Mouse (Mus musculus): ENCODE data around the gene Dgkz. TPM values are rescaled to one million over a fixed set of nuclear protein-coding genes. Genes with fewer than 3 reads are reported as not detected.

Dgkz gene
- polyA plus RNA-seq, 1 experiment from 2014 or later, result 55.9 TPM

DNA sequence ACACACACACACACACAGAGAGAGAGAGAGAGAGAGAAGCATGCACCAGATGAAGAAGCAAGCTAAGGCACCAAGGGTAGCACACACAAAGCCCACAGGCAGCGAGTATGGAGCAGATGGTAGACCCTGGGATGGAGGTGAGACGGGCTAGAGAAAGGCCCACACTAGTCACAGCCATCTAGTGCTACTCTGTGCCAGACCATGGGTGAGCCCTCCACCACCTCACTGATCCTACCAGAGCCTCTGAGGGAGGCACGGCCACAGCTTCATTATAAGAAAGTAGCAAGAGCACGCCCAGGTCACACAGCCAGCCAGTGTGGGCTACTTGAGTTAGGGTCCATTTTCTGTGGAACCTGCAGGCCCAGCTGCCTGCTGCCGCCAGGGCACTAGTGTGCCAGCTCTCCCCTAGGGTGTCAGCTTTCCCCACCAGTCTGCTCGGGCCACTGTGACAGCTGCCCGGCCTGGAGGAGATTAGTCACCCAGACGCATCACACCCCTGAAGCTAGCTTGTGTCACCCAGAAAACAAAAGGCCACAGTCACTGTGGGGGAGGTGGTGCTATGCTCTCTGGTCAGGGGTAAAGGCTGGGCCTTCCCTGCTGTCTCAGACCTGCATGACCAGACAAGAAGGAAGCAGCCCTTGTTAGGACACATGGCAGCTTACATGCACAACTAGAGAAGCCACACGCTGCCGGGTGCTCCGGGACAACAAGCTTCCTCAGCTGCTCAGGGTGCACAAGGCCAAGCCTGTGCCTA, 28.1 kb downstream of the Dgkz start:
- no peak overlapping the region for H3K4me3 ChIP-seq (ENCODE audit: low read length)

GRCm38 (mm10) chr2:91946836-91947235, 28.8 kb downstream of the Dgkz start:
- Histone ChIP-seq H3K4me2 (ENCODE audit: low read depth, low read length) (no peak overlapping the region), H3K27ac (ENCODE audit: low read length) (no peak overlapping the region), H3K9me3 (ENCODE audit: control insufficient read depth, low read length) (no peaks in the 10 kb centered on the region), H3K4me3 (ENCODE audit: low read length) (no peak overlapping the region), H3K36me3 (ENCODE audit: control insufficient read depth, insufficient read depth, low read length) (no peaks in the 10 kb centered on the region; the same call in 1 of the 2 replicates), H3K27me3 (ENCODE audit: control insufficient read depth, insufficient read depth, low read depth, low read length) (no peaks in the 10 kb centered on the region), H3K9ac (ENCODE audit: low read length) (no peak overlapping the region), H3K4me1 (replicated peaks; ENCODE audit: control insufficient read depth, insufficient read depth, low read length) (peaks cover 39% of the 10 kb centered on the region)
- no peak for ATAC-seq (ENCODE audit: low read depth)
- WGBS, result 35% methylated on average over 6 of the region's 6 CpGs

More for the DNA sequence above, 28.1 kb downstream of the Dgkz start:
- peaks cover 39% of the 10 kb centered on the region for H3K4me1 ChIP-seq (replicated peaks; ENCODE audit: control insufficient read depth, insufficient read depth, low read length)
- WGBS, result 59% methylated on average over 11 of the region's 11 CpGs
- H3K9me3 ChIP-seq (ENCODE audit: control insufficient read depth, low read length), result no peaks in the 10 kb centered on the region
- H3K27me3 ChIP-seq (ENCODE audit: control insufficient read depth, insufficient read depth, low read depth, low read length), result no peaks in the 10 kb centered on the region
- H3K4me2 ChIP-seq (ENCODE audit: low read depth, low read length), result no peak overlapping the region
- H3K36me3 ChIP-seq (ENCODE audit: control insufficient read depth, insufficient read depth, low read length), result no peaks in the 10 kb centered on the region
- no peak for ATAC-seq (ENCODE audit: low read depth)
- H3K9ac ChIP-seq (ENCODE audit: low read length), result peak overlapping the region; percentile 16; the same call in 1 of the 2 replicates
- peak overlapping the region; percentile 54 for H3K27ac ChIP-seq (ENCODE audit: low read length)

DNA sequence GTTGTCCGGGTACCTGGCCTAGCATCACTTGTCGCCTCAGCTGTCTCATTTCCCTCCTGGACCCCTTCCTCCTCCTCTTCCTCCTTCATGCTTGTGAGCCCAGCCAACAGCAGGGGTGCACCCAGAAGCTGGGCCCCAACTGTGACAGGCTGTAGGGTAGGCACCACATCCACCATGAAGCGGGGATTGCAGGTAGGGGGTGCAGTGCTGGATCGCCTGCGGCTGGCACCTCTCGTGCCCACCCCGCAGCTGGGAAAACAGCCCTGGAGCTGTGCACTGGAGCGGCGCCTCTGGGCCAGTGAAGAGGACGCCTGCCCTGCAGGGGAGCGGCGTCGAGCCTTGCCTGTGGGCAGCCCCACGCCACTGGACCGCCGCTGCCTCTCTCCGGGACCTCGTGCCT, 30.2 kb downstream of the Dgkz start, which contains the start of gene Gm9821:
Gm9821 (plus strand) TSS at position 221 of the 400 bp plus-strand sequence.
- Histone ChIP-seq H3K9me3 (ENCODE audit: control insufficient read depth, low read length) (no peaks in the 10 kb centered on the region), H3K27ac (ENCODE audit: low read length) (no peak within 1 kb of the TSS), H3K4me2 (ENCODE audit: low read depth, low read length) (no peak within 1 kb of the TSS), H3K4me1 (replicated peaks; ENCODE audit: control insufficient read depth, insufficient read depth, low read length) (peaks cover 35% of the 10 kb centered on the region), H3K36me3 (ENCODE audit: control insufficient read depth, insufficient read depth, low read length) (no peaks in the 10 kb centered on the region; the same call in 1 of the 2 replicates), H3K9ac (ENCODE audit: low read length) (no peak within 1 kb of the TSS), H3K4me3 (ENCODE audit: low read length) (no peak within 1 kb of the TSS), H3K27me3 (ENCODE audit: control insufficient read depth, insufficient read depth, low read depth, low read length) (no peaks in the 10 kb centered on the region)
- no peak for ATAC-seq (ENCODE audit: low read depth)
- 93% methylated on average over 18 of the region's 18 CpGs for WGBS

- whole genome bisulfite sequencing, result 40% methylated on average over 13 of the region's 13 CpGs
- Histone ChIP-seq H3K4me3 (ENCODE audit: low read length) (no peak overlapping the region), H3K36me3 (ENCODE audit: control insufficient read depth, insufficient read depth, low read length) (peaks cover 8% of the 10 kb centered on the region), H3K4me2 (ENCODE audit: low read depth, low read length) (no peak overlapping the region), H3K9me3 (ENCODE audit: control insufficient read depth, low read length) (no peaks in the 10 kb centered on the region), H3K4me1 (replicated peaks; ENCODE audit: control insufficient read depth, insufficient read depth, low read length) (peaks cover 24% of the 10 kb centered on the region), H3K27me3 (ENCODE audit: control insufficient read depth, insufficient read depth, low read depth, low read length) (no peaks in the 10 kb centered on the region), H3K27ac (ENCODE audit: low read length) (no peak overlapping the region), H3K9ac (ENCODE audit: low read length) (no peak overlapping the region)
- ATAC-seq (ENCODE audit: low read depth), result peak; percentile 74
These were observed 31.3 kb downstream of the Dgkz start for GRCm38 (mm10) chr2:91944170-91944950.

DNA sequence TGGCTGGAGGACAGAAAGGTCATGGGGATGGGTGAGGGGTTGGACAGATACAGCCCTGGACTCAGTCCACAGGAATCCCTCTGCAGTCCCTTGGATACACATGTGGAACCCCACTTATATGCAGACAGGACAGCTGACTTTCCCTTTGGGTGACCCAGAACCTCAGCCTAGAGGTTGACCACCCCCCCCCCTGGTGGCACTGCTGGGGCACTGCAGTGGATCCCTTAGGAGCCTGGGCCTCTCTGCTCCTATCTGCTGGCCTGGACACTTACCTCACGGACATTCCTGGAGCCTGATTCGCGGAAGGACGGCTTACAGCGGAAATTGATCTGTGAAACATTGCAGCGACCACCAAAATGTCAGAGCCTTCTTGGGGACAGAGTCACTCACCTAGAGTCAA, 33.3 kb downstream of the Dgkz start:
- Histone ChIP-seq H3K4me3 (ENCODE audit: low read length) (no peak overlapping the region), H3K9me3 (ENCODE audit: control insufficient read depth, low read length) (no peaks in the 10 kb centered on the region), H3K27me3 (ENCODE audit: control insufficient read depth, insufficient read depth, low read depth, low read length) (no peaks in the 10 kb centered on the region), H3K4me1 (replicated peaks; ENCODE audit: control insufficient read depth, insufficient read depth, low read length) (peaks cover 8% of the 10 kb centered on the region), H3K9ac (ENCODE audit: low read length) (no peak overlapping the region), H3K27ac (ENCODE audit: low read length) (no peak overlapping the region), H3K36me3 (ENCODE audit: control insufficient read depth, insufficient read depth, low read length) (peaks cover 22% of the 10 kb centered on the region), H3K4me2 (ENCODE audit: low read depth, low read length) (no peak overlapping the region)
- no peak for ATAC-seq (ENCODE audit: low read depth)
- WGBS, result 65% methylated on average over 6 of the region's 6 CpGs

GRCm38 (mm10) chr2:91939303-91939935, 36.2 kb downstream of the Dgkz start:
- 78% methylated on average over 15 of the region's 15 CpGs for WGBS
- Histone ChIP-seq H3K4me2 (ENCODE audit: low read depth, low read length) (no peak overlapping the region), H3K27ac (ENCODE audit: low read length) (no peak overlapping the region), H3K27me3 (ENCODE audit: control insufficient read depth, insufficient read depth, low read depth, low read length) (no peaks in the 10 kb centered on the region), H3K36me3 (ENCODE audit: control insufficient read depth, insufficient read depth, low read length) (peaks cover 30% of the 10 kb centered on the region), H3K9ac (ENCODE audit: low read length) (no peak overlapping the region), H3K4me1 (replicated peaks; ENCODE audit: control insufficient read depth, insufficient read depth, low read length) (no peaks in the 10 kb centered on the region), H3K4me3 (ENCODE audit: low read length) (no peak overlapping the region), H3K9me3 (ENCODE audit: control insufficient read depth, low read length) (no peaks in the 10 kb centered on the region)
- no peak for ATAC-seq (ENCODE audit: low read depth)

DNA sequence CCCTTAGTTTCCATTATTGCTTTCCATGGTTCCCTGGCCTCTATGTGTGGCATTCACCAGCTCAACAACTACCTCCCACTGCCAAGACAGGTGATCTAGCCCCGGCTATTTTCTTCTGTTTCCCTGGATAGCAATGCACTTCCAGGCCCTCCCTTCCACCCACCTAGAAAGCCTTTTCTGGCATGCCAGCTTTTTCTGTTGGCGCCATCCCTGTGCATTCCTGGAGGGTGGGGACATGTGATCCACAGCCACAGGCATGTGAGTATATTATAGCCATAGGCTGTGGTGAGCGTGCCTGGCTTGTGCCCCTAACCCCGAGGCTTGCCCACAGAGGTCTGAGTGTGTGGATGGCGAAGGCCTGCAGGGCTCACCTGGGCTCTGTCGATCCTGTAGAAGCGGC, 39.5 kb downstream of the Dgkz start:
- WGBS, result 90% methylated on average over 7 of the region's 7 CpGs
- no peak overlapping the region for H3K27ac ChIP-seq (ENCODE audit: low read length)
- no peak overlapping the region for H3K4me3 ChIP-seq (ENCODE audit: low read length)
- no peak for ATAC-seq (ENCODE audit: low read depth)
- peaks cover 32% of the 10 kb centered on the region for H3K36me3 ChIP-seq (ENCODE audit: control insufficient read depth, insufficient read depth, low read length)
- H3K4me1 ChIP-seq (replicated peaks; ENCODE audit: control insufficient read depth, insufficient read depth, low read length), result peaks cover 16% of the 10 kb centered on the region
- H3K9me3 ChIP-seq (ENCODE audit: control insufficient read depth, low read length), result no peaks in the 10 kb centered on the region
- no peak overlapping the region for H3K4me2 ChIP-seq (ENCODE audit: low read depth, low read length)
- H3K27me3 ChIP-seq (ENCODE audit: control insufficient read depth, insufficient read depth, low read depth, low read length), result no peaks in the 10 kb centered on the region
- no peak overlapping the region for H3K9ac ChIP-seq (ENCODE audit: low read length)

- H3K4me1 ChIP-seq (replicated peaks; ENCODE audit: control insufficient read depth, insufficient read depth, low read length), result peaks cover 22% of the 10 kb centered on the region
These were observed 40.7 kb downstream of the Dgkz start for GRCm38 (mm10) chr2:91934826-91935525.

More at GRCm38 (mm10) chr2:91934826-91935525, 40.7 kb downstream of the Dgkz start:
- Histone ChIP-seq H3K4me2 (ENCODE audit: low read depth, low read length) (no peak overlapping the region), H3K9ac (ENCODE audit: low read length) (no peak overlapping the region), H3K9me3 (ENCODE audit: control insufficient read depth, low read length) (no peaks in the 10 kb centered on the region), H3K4me3 (ENCODE audit: low read length) (no peak overlapping the region), H3K36me3 (ENCODE audit: control insufficient read depth, insufficient read depth, low read length) (peaks cover 30% of the 10 kb centered on the region), H3K27ac (ENCODE audit: low read length) (no peak overlapping the region), H3K27me3 (ENCODE audit: control insufficient read depth, insufficient read depth, low read depth, low read length) (no peaks in the 10 kb centered on the region)
- 84% methylated on average over 9 of the region's 9 CpGs for WGBS
- ATAC-seq (ENCODE audit: low read depth), result no peak
